In the genomic region with DNA sequence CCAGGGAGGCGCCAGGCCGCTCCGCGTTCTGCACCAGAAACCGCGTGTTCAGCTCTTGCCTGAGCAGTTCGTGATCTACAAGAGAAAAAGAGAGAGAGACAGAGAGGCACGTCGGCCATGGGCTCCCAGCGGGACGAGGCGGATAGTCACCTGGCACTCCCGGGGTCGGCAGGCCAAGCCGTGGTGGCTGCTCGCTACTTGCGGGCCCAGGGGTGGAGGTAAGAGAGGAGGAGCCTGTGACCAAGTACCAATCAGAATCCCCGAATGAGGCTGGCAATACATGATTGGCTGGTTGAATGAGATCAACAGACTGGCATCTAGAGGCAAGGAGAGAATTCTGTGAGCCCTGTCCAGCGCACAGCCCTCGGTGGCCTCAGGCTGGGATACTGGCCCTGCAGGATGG, we compare ENCODE assay signal across 12 mouse cellular contexts. TPM values are rescaled to one million over a fixed set of nuclear protein-coding genes. Genes with fewer than 3 reads are reported as not detected.
A peak's percentile ranks its signal among the peaks of the same experiment; 100 is the strongest.
DNase-seq lines count a peak whose midpoint lies in the region; ATAC-seq and TF ChIP-seq lines count a peak whose summit lies in the region.
"Had no signal": no experiment of that assay in that cellular context is flagged by ENCODE, and none has a peak within 500 bp of the region (broad histone marks: within the 10 kb centered on the region; RNA-seq: fewer than 3 reads in every experiment).

No protein-coding gene starts in this region.

- TF ChIP-seq CTCF in liver, postnatal 0 days (IDR thresholded peaks at IDR 0.05; ENCODE audit: low read depth), result no peak
- no peak for TF ChIP-seq CTCF in intestine, postnatal 0 days (IDR thresholded peaks at IDR 0.05; ENCODE audit: low read depth)

- no peak for DNase-seq in frontal cortex, postnatal 36 days (ENCODE audit: low spot score in 2 of 2)
- DNase-seq in liver, embryonic 11.5 days (ENCODE audit: low spot score), result no peak
- no peak for DNase-seq in liver, postnatal 0 days
- no peak for DNase-seq in neural tube, embryonic 11.5 days (ENCODE audit: low spot score)
- no peak for DNase-seq in spleen, postnatal 14 days (ENCODE audit: low spot score in 2 of 2)
- DNase-seq: adrenal gland, adult 8-10 months; lung, postnatal 14 days had no signal

- H3K9ac ChIP-seq in liver, embryonic 11.5 days (ENCODE audit: low read depth, low read length), result no peak overlapping the region
- H3K9ac ChIP-seq in liver, postnatal 0 days (replicated peaks), result no peak overlapping the region
- H3K9ac ChIP-seq in hindbrain, embryonic 12.5 days, result peak overlapping the region; percentile 35; the same call in 1 of the 2 replicates
- peak overlapping the region; percentile 6; the same call in 1 of the 2 replicates for H3K9ac ChIP-seq in neural tube, embryonic 11.5 days (ENCODE audit: low read length)
- no peak overlapping the region for H3K9ac ChIP-seq in intestine, postnatal 0 days (ENCODE audit: low read depth, low read length)
- H3K9ac ChIP-seq: embryonic facial prominence, embryonic 13.5 days had no signal

- H3K4me1 ChIP-seq in liver, embryonic 11.5 days (replicated peaks; ENCODE audit: control insufficient read depth, insufficient read depth, low read length), result no peaks in the 10 kb centered on the region
- H3K4me1 ChIP-seq in liver, postnatal 0 days (ENCODE audit: insufficient read depth), result no peaks in the 10 kb centered on the region
- H3K4me1 ChIP-seq in hindbrain, embryonic 12.5 days, result peaks cover 7% of the 10 kb centered on the region; the same call in 1 of the 2 replicates
- H3K4me1 ChIP-seq in neural tube, embryonic 11.5 days (ENCODE audit: control insufficient read depth, insufficient read depth, low read length), result 0 out of 2 replicates have a peak, but pooled peaks cover 5% of the 10 kb centered on the region
- H3K4me1 ChIP-seq in intestine, postnatal 0 days (replicated peaks; ENCODE audit: control insufficient read depth, insufficient read depth, low read length), result no peaks in the 10 kb centered on the region
- H3K4me1 ChIP-seq: embryonic facial prominence, embryonic 13.5 days had no signal

- no peak for TF ChIP-seq EP300 in liver, postnatal 0 days (IDR thresholded peaks at IDR 0.05; ENCODE audit: low read depth)

- H3K4me2 ChIP-seq in liver, embryonic 11.5 days, result no peak overlapping the region
- H3K4me2 ChIP-seq in liver, postnatal 0 days (ENCODE audit: low read depth, low read length), result no peak overlapping the region
- H3K4me2 ChIP-seq in hindbrain, embryonic 12.5 days (replicated peaks), result 0 out of 2 replicates have a peak overlapping the region, but pooled peaks have one; percentile 19
- peak overlapping the region; percentile 14; the same call in 1 of the 2 replicates for H3K4me2 ChIP-seq in neural tube, embryonic 11.5 days (ENCODE audit: low read depth)
- H3K4me2 ChIP-seq in intestine, postnatal 0 days (replicated peaks; ENCODE audit: low read depth), result no peak overlapping the region
- H3K4me2 ChIP-seq: embryonic facial prominence, embryonic 13.5 days had no signal

- no peak overlapping the region for H3K4me3 ChIP-seq in liver, embryonic 11.5 days (ENCODE audit: low read depth, low read length)
- H3K4me3 ChIP-seq in liver, postnatal 0 days (ENCODE audit: low read depth, low read length), result no peak overlapping the region
- H3K4me3 ChIP-seq in hindbrain, embryonic 12.5 days, result no peak overlapping the region
- H3K4me3 ChIP-seq in neural tube, embryonic 11.5 days (ENCODE audit: low read depth, low read length), result no peak overlapping the region
- H3K4me3 ChIP-seq in intestine, postnatal 0 days (ENCODE audit: low read depth, low read length), result no peak overlapping the region
- H3K4me3 ChIP-seq: embryonic facial prominence, embryonic 13.5 days had no signal

- H3K27me3 ChIP-seq in liver, embryonic 11.5 days (replicated peaks; ENCODE audit: control insufficient read depth, insufficient read depth, low read length), result no peaks in the 10 kb centered on the region
- no peaks in the 10 kb centered on the region for H3K27me3 ChIP-seq in liver, postnatal 0 days (ENCODE audit: insufficient read depth, low read length)
- H3K27me3 ChIP-seq in hindbrain, embryonic 12.5 days, result 0 out of 2 replicates have a peak, but pooled peaks cover 2% of the 10 kb centered on the region
- H3K27me3 ChIP-seq in neural tube, embryonic 11.5 days (ENCODE audit: control insufficient read depth, insufficient read depth, low read length), result no peaks in the 10 kb centered on the region
- H3K27me3 ChIP-seq in intestine, postnatal 0 days (replicated peaks; ENCODE audit: control insufficient read depth, insufficient read depth, low read length), result no peaks in the 10 kb centered on the region
- H3K27me3 ChIP-seq: embryonic facial prominence, embryonic 13.5 days had no signal

- ATAC-seq in frontal cortex, adult (ENCODE audit: low TSS enrichment), result peak; percentile 62; the same call in 1 of the 2 replicates
- ATAC-seq in liver, embryonic 11.5 days (replicated peaks; ENCODE audit: low FRiP score), result peak; percentile 42
- no peak for ATAC-seq in liver, postnatal 0 days
- ATAC-seq in hindbrain, embryonic 12.5 days (ENCODE audit: low FRiP score), result 0 out of 2 replicates have a peak, but pooled peaks have one; percentile 38
- peak; percentile 39; the same call in 1 of the 2 replicates for ATAC-seq in neural tube, embryonic 11.5 days (ENCODE audit: insufficient read depth, low FRiP score, low TSS enrichment)
- ATAC-seq in intestine, postnatal 0 days, result no peak

- no peak overlapping the region for H3K27ac ChIP-seq in liver, embryonic 11.5 days (ENCODE audit: low read depth, low read length)
- H3K27ac ChIP-seq in liver, postnatal 0 days (ENCODE audit: low read depth), result no peak overlapping the region
- no peak overlapping the region for H3K27ac ChIP-seq in hindbrain, embryonic 12.5 days
- no peak overlapping the region for H3K27ac ChIP-seq in neural tube, embryonic 11.5 days (ENCODE audit: low read depth, low read length)
- no peak overlapping the region for H3K27ac ChIP-seq in intestine, postnatal 0 days (ENCODE audit: low read depth, low read length)
- H3K27ac ChIP-seq: embryonic facial prominence, embryonic 13.5 days had no signal

- 43% methylated on average over 20 of the region's 20 CpGs for whole genome bisulfite sequencing in liver, embryonic 11.5 days
- 70% methylated on average over 20 of the region's 20 CpGs for WGBS in liver, postnatal 0 days (ENCODE audit: insufficient replicate concordance)
- 22% methylated on average over 20 of the region's 20 CpGs for WGBS in hindbrain, embryonic 12.5 days
- 21% methylated on average over 20 of the region's 20 CpGs for WGBS in neural tube, embryonic 11.5 days
- 59% methylated on average over 20 of the region's 20 CpGs for WGBS in intestine, postnatal 0 days

- H3K9me3 ChIP-seq in liver, embryonic 11.5 days (ENCODE audit: control insufficient read depth, low read length), result no peaks in the 10 kb centered on the region
- no peaks in the 10 kb centered on the region for H3K9me3 ChIP-seq in liver, postnatal 0 days (ENCODE audit: low read length)
- H3K9me3 ChIP-seq in hindbrain, embryonic 12.5 days (replicated peaks), result no peaks in the 10 kb centered on the region
- H3K9me3 ChIP-seq in neural tube, embryonic 11.5 days (ENCODE audit: control insufficient read depth, low read length), result no peaks in the 10 kb centered on the region
- H3K9me3 ChIP-seq in intestine, postnatal 0 days (ENCODE audit: control insufficient read depth), result no peaks in the 10 kb centered on the region
- H3K9me3 ChIP-seq: embryonic facial prominence, embryonic 13.5 days had no signal

- H3K36me3 ChIP-seq in liver, embryonic 11.5 days (ENCODE audit: control insufficient read depth, insufficient read depth, low read length), result peaks cover 2% of the 10 kb centered on the region; the same call in 1 of the 2 replicates
- H3K36me3 ChIP-seq in liver, postnatal 0 days (replicated peaks; ENCODE audit: insufficient read depth, low read length), result peaks cover 27% of the 10 kb centered on the region
- peaks cover 72% of the 10 kb centered on the region for H3K36me3 ChIP-seq in hindbrain, embryonic 12.5 days
- H3K36me3 ChIP-seq in neural tube, embryonic 11.5 days (ENCODE audit: control insufficient read depth, insufficient read depth, low read length), result peaks cover 27% of the 10 kb centered on the region
- H3K36me3 ChIP-seq in intestine, postnatal 0 days (ENCODE audit: control insufficient read depth, insufficient read depth), result peaks cover 57% of the 10 kb centered on the region

RNA-seq across cellular contexts. Expression of a gene that starts 33.7 kb away (rescaled TPM):
- not detected in 2 replicates for polyA plus RNA-seq in liver, embryonic 11.5 days (2014; fragmentation: Nextera tagmentation; extraction: Ambion mirVana)
- polyA plus RNA-seq in liver, postnatal 0 days (2015; fragmentation: Nextera tagmentation; extraction: Ambion mirVana), result not detected in 2 replicates
- not detected in 2 replicates for polyA plus RNA-seq in hindbrain, embryonic 12.5 days (2016; fragmentation: Nextera tagmentation; extraction: Ambion mirVana)
- not detected in 2 replicates for polyA plus RNA-seq in neural tube, embryonic 11.5 days (2014; fragmentation: Nextera tagmentation; extraction: Ambion mirVana)
- polyA plus RNA-seq in intestine, postnatal 0 days (2015; fragmentation: Nextera tagmentation; extraction: Ambion mirVana), result not detected in 2 replicates
- polyA plus RNA-seq: embryonic facial prominence, embryonic 13.5 days; intestine, embryonic 14.5 days had no signal

RNA-seq across cellular contexts. Expression of a gene that starts 35.2 kb away (rescaled TPM):
- polyA plus RNA-seq in liver, embryonic 11.5 days (2014; fragmentation: Nextera tagmentation; extraction: Ambion mirVana), result 0.14 and 0.29 TPM in 2 replicates
- 0.07 and 0.09 TPM in 2 replicates for polyA plus RNA-seq in liver, postnatal 0 days (2015; fragmentation: Nextera tagmentation; extraction: Ambion mirVana)
- 2.1 and 3.2 TPM in 2 replicates for polyA plus RNA-seq in hindbrain, embryonic 12.5 days (2016; fragmentation: Nextera tagmentation; extraction: Ambion mirVana)
- 0.59 and 1.4 TPM in 2 replicates for polyA plus RNA-seq in neural tube, embryonic 11.5 days (2014; fragmentation: Nextera tagmentation; extraction: Ambion mirVana)
- 1.6 TPM in 2 replicates for polyA plus RNA-seq in intestine, postnatal 0 days (2015; fragmentation: Nextera tagmentation; extraction: Ambion mirVana)

Comparison
In these comparisons a context has a peak if more than half of its experiments do, and no peak if none do; other contexts are left out.
1. ATAC-seq: peak in frontal cortex, adult (single experiment), liver, embryonic 11.5 days (single experiment), hindbrain, embryonic 12.5 days (single experiment) and neural tube, embryonic 11.5 days (single experiment); none in liver, postnatal 0 days (single experiment) and intestine, postnatal 0 days (single experiment).
2. H3K4me2 ChIP-seq: peak in hindbrain, embryonic 12.5 days (single experiment) and neural tube, embryonic 11.5 days (single experiment); none in liver, embryonic 11.5 days (single experiment), liver, postnatal 0 days (single experiment) and intestine, postnatal 0 days (single experiment).
3. H3K9ac ChIP-seq: peak in hindbrain, embryonic 12.5 days (single experiment) and neural tube, embryonic 11.5 days (single experiment); none in liver, embryonic 11.5 days (single experiment), liver, postnatal 0 days (single experiment) and intestine, postnatal 0 days (single experiment).